Mouse (Mus musculus) CH12.LX (cell line): ENCODE data around the gene Hoxb3. TPM values are rescaled to one million over a fixed set of nuclear protein-coding genes. Genes with fewer than 3 reads are reported as not detected.
A peak's percentile ranks its signal among the peaks of the same experiment; 100 is the strongest.

Experiments
- DNase-seq: peaks from one replicate; pipeline ENCODE4 v3.0.0-alpha.2; 2013; ENCODE audit errors: extremely low read depth
- H3K27ac ChIP-seq: 2 replicates; pipeline ENCODE4 v1.5.1; 2012; ENCODE audit warnings: low read depth, mild to moderate bottlenecking, control low read depth, moderate library complexity; ENCODE audit not compliant: insufficient read depth
- H3K27me3 ChIP-seq: replicated peaks from 2 replicates; pipeline ENCODE3; 2012; ENCODE audit warnings: inconsistent platforms
- H3K36me3 ChIP-seq, 2 experiments: replicated peaks in 1 of 2; 2 replicates each; pipeline versions ENCODE3 to v1.6.1; 2012; ENCODE audit warnings: inconsistent platforms in 1 of 2, low read length in 1 of 2, mild to moderate bottlenecking in 1 of 2, mixed read lengths in 1 of 2, moderate library complexity in 1 of 2; ENCODE audit not compliant: control insufficient read depth in 1 of 2, insufficient read depth in 1 of 2
- H3K4me1 ChIP-seq, 2 experiments: 2 replicates each; pipeline ENCODE4 v1.6.1; 2012; ENCODE audit warnings: inconsistent platforms in 1 of 2, moderate library complexity in 1 of 2; ENCODE audit not compliant: insufficient read depth in 2 of 2, control insufficient read depth in 1 of 2
- H3K4me2 ChIP-seq: 2 replicates; pipeline ENCODE4 v1.6.1; 2012; ENCODE audit warnings: low read depth, mild to moderate bottlenecking, control low read depth; ENCODE audit not compliant: poor library complexity, insufficient read depth, severe bottlenecking
- H3K4me3 ChIP-seq, 3 experiments: fragments of 150-350 bp in 1 of 3; sonication (generic) in 1 of 3; replicated peaks in 1 of 3; 2 replicates each; pipeline versions ENCODE3 to v1.5.1; 2011 to 2012; ENCODE audit warnings: low read depth in 2 of 3, low read length in 2 of 3, mild to moderate bottlenecking in 2 of 3, moderate library complexity in 2 of 3, control low read depth in 1 of 3, improper control_type of control experiment in 1 of 3, inconsistent platforms in 1 of 3, mixed read lengths in 1 of 3; ENCODE audit not compliant: poor library complexity in 1 of 3
- H3K79me2 ChIP-seq: replicated peaks from 2 replicates; pipeline ENCODE4 v1.6.1; 2012; ENCODE audit warnings: mild to moderate bottlenecking, moderate library complexity; ENCODE audit not compliant: control insufficient read depth, poor library complexity, insufficient read depth, severe bottlenecking; ENCODE audit errors: extremely low read depth
- H3K9ac ChIP-seq: 2 replicates; pipeline ENCODE4 v1.6.1; 2012; ENCODE audit warnings: low read depth, mild to moderate bottlenecking, control low read depth, moderate library complexity; ENCODE audit not compliant: insufficient read depth
- H3K9me3 ChIP-seq: replicated peaks from 2 replicates; pipeline ENCODE3; 2012; ENCODE audit warnings: low read length, inconsistent platforms, mixed read lengths
- BHLHE40 ChIP-seq: IDR thresholded peaks from 2 replicates; pipeline ENCODE4 v1.6.1; 2011; ENCODE audit warnings: mild to moderate bottlenecking, low read depth, low read length, improper control_type of control experiment
- CHD1 ChIP-seq: IDR thresholded peaks from 2 replicates; pipeline ENCODE4 v1.6.1; 2012; ENCODE audit warnings: low read depth, low read length, improper control_type of control experiment, inconsistent platforms
- CHD2 ChIP-seq: IDR thresholded peaks from 2 replicates; pipeline ENCODE4 v1.6.1; 2011; ENCODE audit warnings: low read length, improper control_type of control experiment
- CTCF ChIP-seq, 2 experiments: IDR thresholded peaks in 1 of 2; conservative IDR thresholded peaks in 1 of 2; 2 replicates each; pipeline ENCODE4 v1.5.1; 2011 to 2012; ENCODE audit warnings: low read depth in 2 of 2, low read length in 2 of 2, improper control_type of control experiment in 1 of 2, inconsistent platforms in 1 of 2, mild to moderate bottlenecking in 1 of 2, moderate library complexity in 1 of 2
- E2F4 ChIP-seq: IDR thresholded peaks from 2 replicates; pipeline ENCODE4 v1.6.1; 2011; ENCODE audit warnings: low read depth, low read length, improper control_type of control experiment; ENCODE audit not compliant: insufficient replicate concordance
- ELF1 ChIP-seq: IDR thresholded peaks from 2 replicates; pipeline ENCODE4 v1.6.1; 2014; ENCODE audit warnings: low read depth, mild to moderate bottlenecking, inconsistent platforms, low read length, improper control_type of control experiment
- EP300 ChIP-seq: IDR thresholded peaks from 2 replicates; pipeline ENCODE4 v1.6.1; 2011; ENCODE audit warnings: low read length, improper control_type of control experiment
- ETS1 ChIP-seq: conservative IDR thresholded peaks from 2 replicates; pipeline ENCODE4 v1.6.1; 2012; ENCODE audit warnings: low read depth, mild to moderate bottlenecking, inconsistent platforms, low read length, improper control_type of control experiment, moderate library complexity
- GABPA ChIP-seq: IDR thresholded peaks from 2 replicates; pipeline ENCODE4 v1.6.1; 2012; ENCODE audit warnings: low read depth, low read length, improper control_type of control experiment, inconsistent platforms; ENCODE audit not compliant: insufficient replicate concordance
- HCFC1 ChIP-seq: IDR thresholded peaks from 2 replicates; pipeline ENCODE4 v1.6.1; 2012; ENCODE audit warnings: low read depth, mild to moderate bottlenecking, inconsistent platforms, low read length, improper control_type of control experiment
- IRF4 ChIP-seq: IDR thresholded peaks from 2 replicates; pipeline ENCODE4 v1.6.1; 2014; ENCODE audit warnings: low read depth, mild to moderate bottlenecking, inconsistent platforms, low read length, improper control_type of control experiment
- JUN ChIP-seq: IDR thresholded peaks from 2 replicates; pipeline ENCODE4 v1.6.1; 2011; ENCODE audit warnings: low read depth, mild to moderate bottlenecking, low read length, improper control_type of control experiment, moderate library complexity; ENCODE audit not compliant: insufficient read depth
- JUND ChIP-seq: conservative IDR thresholded peaks from 2 replicates; pipeline ENCODE4 v1.6.1; 2011; ENCODE audit warnings: low read depth, low read length, improper control_type of control experiment
- KAT2A ChIP-seq: IDR thresholded peaks from 2 replicates; pipeline ENCODE4 v1.6.1; 2012; ENCODE audit warnings: low read length, improper control_type of control experiment, inconsistent platforms; ENCODE audit not compliant: insufficient replicate concordance
- MAFK ChIP-seq: IDR thresholded peaks from 2 replicates; pipeline ENCODE4 v1.6.1; 2011; ENCODE audit warnings: low read length, improper control_type of control experiment; ENCODE audit not compliant: insufficient replicate concordance
- MAX ChIP-seq: IDR thresholded peaks from 2 replicates; pipeline ENCODE4 v1.6.1; 2011; ENCODE audit warnings: low read length, improper control_type of control experiment
- MAZ ChIP-seq: IDR thresholded peaks from 2 replicates; pipeline ENCODE4 v1.6.1; 2012; ENCODE audit warnings: low read depth, mild to moderate bottlenecking, inconsistent platforms, low read length, improper control_type of control experiment, moderate library complexity
- MEF2A ChIP-seq: IDR thresholded peaks from 2 replicates; pipeline ENCODE4 v1.6.1; 2014; ENCODE audit warnings: low read depth, mild to moderate bottlenecking, inconsistent platforms, low read length, improper control_type of control experiment, borderline replicate concordance
- MXI1 ChIP-seq: IDR thresholded peaks from 2 replicates; pipeline ENCODE4 v1.6.1; 2011; ENCODE audit warnings: mild to moderate bottlenecking, low read depth, low read length, improper control_type of control experiment
- MYC ChIP-seq: IDR thresholded peaks from 2 replicates; pipeline ENCODE4 v1.6.1; 2011; ENCODE audit warnings: low read depth, mild to moderate bottlenecking, improper control_type of control experiment, low read length
- NELFE ChIP-seq: IDR thresholded peaks from 2 replicates; pipeline ENCODE4 v1.6.1; 2011; ENCODE audit warnings: low read depth, low read length, improper control_type of control experiment
- NRF1 ChIP-seq: IDR thresholded peaks from 2 replicates; pipeline ENCODE4 v1.6.1; 2014; ENCODE audit warnings: low read depth, mild to moderate bottlenecking, inconsistent platforms, low read length, improper control_type of control experiment, moderate library complexity
- PAX5 ChIP-seq: IDR thresholded peaks from 2 replicates; pipeline ENCODE4 v1.6.1; 2012; ENCODE audit warnings: low read length, inconsistent platforms, mixed read lengths
- POLR2A ChIP-seq: IDR thresholded peaks from 2 replicates; pipeline ENCODE4 v1.6.1; 2011; ENCODE audit warnings: low read depth, mild to moderate bottlenecking, improper control_type of control experiment, low read length
- POLR2AphosphoS2 ChIP-seq: IDR thresholded peaks from 2 replicates; pipeline ENCODE4 v1.6.1; 2011; ENCODE audit warnings: low read depth, low read length, improper control_type of control experiment
- RAD21 ChIP-seq: IDR thresholded peaks from 2 replicates; pipeline ENCODE4 v1.6.1; 2011; ENCODE audit warnings: low read depth, mild to moderate bottlenecking, low read length, improper control_type of control experiment, moderate library complexity
- RCOR1 ChIP-seq: conservative IDR thresholded peaks from 2 replicates; pipeline ENCODE4 v1.6.1; 2012; ENCODE audit warnings: low read depth, mild to moderate bottlenecking, inconsistent platforms, low read length, improper control_type of control experiment
- SIN3A ChIP-seq: IDR thresholded peaks from 2 replicates; pipeline ENCODE4 v1.6.1; 2012; ENCODE audit warnings: low read length, improper control_type of control experiment, inconsistent platforms
- SMC3 ChIP-seq: IDR thresholded peaks from 2 replicates; pipeline ENCODE4 v1.6.1; 2011; ENCODE audit warnings: low read depth, low read length, improper control_type of control experiment
- TBP ChIP-seq: conservative IDR thresholded peaks from 2 replicates; pipeline ENCODE4 v1.6.1; 2011; ENCODE audit warnings: low read depth, low read length, improper control_type of control experiment
- TCF12 ChIP-seq: IDR thresholded peaks from 2 replicates; pipeline ENCODE4 v1.6.1; 2014; ENCODE audit warnings: low read depth, mild to moderate bottlenecking, inconsistent platforms, low read length, improper control_type of control experiment
- UBTF ChIP-seq: IDR thresholded peaks from 2 replicates; pipeline ENCODE4 v1.6.1; 2012; ENCODE audit warnings: low read depth, mild to moderate bottlenecking, inconsistent platforms, low read length, improper control_type of control experiment, moderate library complexity
- USF1 ChIP-seq: IDR thresholded peaks from 2 replicates; pipeline ENCODE4 v1.6.1; 2014; ENCODE audit warnings: low read depth, mild to moderate bottlenecking, inconsistent platforms, low read length, improper control_type of control experiment
- USF2 ChIP-seq: conservative IDR thresholded peaks from 2 replicates; pipeline ENCODE4 v1.6.1; 2011; ENCODE audit warnings: low read depth, low read length, improper control_type of control experiment
- ZC3H11A ChIP-seq: IDR thresholded peaks from 2 replicates; pipeline ENCODE4 v1.6.1; 2012; ENCODE audit warnings: low read depth, mild to moderate bottlenecking, inconsistent platforms, low read length, improper control_type of control experiment
- ZKSCAN1 ChIP-seq: IDR thresholded peaks from 2 replicates; pipeline ENCODE4 v1.6.1; 2012; ENCODE audit warnings: low read depth, inconsistent platforms, low read length, improper control_type of control experiment, borderline replicate concordance
- ZMIZ1 ChIP-seq: IDR thresholded peaks from 2 replicates; pipeline ENCODE4 v1.6.1; 2012; ENCODE audit warnings: low read depth, mild to moderate bottlenecking, inconsistent platforms, low read length, improper control_type of control experiment
- ZNF384 ChIP-seq: IDR thresholded peaks from 2 replicates; pipeline ENCODE4 v1.6.1; 2012; ENCODE audit warnings: low read depth, low read length, improper control_type of control experiment, inconsistent platforms
- dilution Hi-C: fragments of 300-500 bp; cut with MboI; formaldehyde crosslinking; loops from 2 replicates; pipeline ENCODE4 v1.14.3; 2020; ENCODE audit warnings: low sequenced_read_pairs; ENCODE audit not compliant: extremely low pct_unique_long_range_greater_than_20kb, extremely low pct_ligation_motif_present
- in situ Hi-C: fragments of 300-500 bp; cut with MboI; formaldehyde crosslinking; loops from 3 replicates; pipeline ENCODE4 v1.14.3; 2019; ENCODE audit warnings: low sequenced_read_pairs, low pct_ligation_motif_present, low pct_unique_long_range_greater_than_20kb, mixed read lengths
- polyA plus RNA-seq: library from polyadenylated mRNA; unstranded; fragments of >175 nt; gene quantifications from 2 replicates; pipeline ENCODE4 v1.2.1, GENCODE M21; 2012; ENCODE audit warnings: low read depth; ENCODE audit not compliant: insufficient read length
- total RNA-seq, 2 experiments: library from RNA; depleted of rRNA; stranded (reverse); fragments of 300-350 nt in 1 of 2; fragments of >200 nt in 1 of 2; gene quantifications; 2 replicates each; pipeline ENCODE4 v1.2.3; 2012 to 2014

Hoxb3 gene
- total and polyA plus RNA-seq, 3 experiments, result 0.07 to 0.29 (median 0.21) TPM

GRCm38 (mm10) chr11:96294245-96295091 is 28.7 kb upstream of the Hoxb3 start:
- in situ Hi-C loops (loop anchor here (10.0 kb wide), 1 partner anchor 570 kb away; no protein-coding TSS in a partner anchor), dilution Hi-C loops (no loop called here)
- Histone ChIP-seq H3K9ac (peak overlapping the region; percentile 82), H3K4me1 (peaks cover 2 to 39% of the 10 kb centered on the region in 2 experiments; a peak in 2 of 4 replicates), H3K9me3 (peaks cover 7% of the 10 kb centered on the region), H3K4me2 (peak overlapping the region; percentile 91), H3K36me3 (no peaks in the 10 kb centered on the region), H3K4me3 (peak overlapping the region; percentile 31 to 51 (median 36)), H3K79me2 (no peaks in the 10 kb centered on the region), H3K27me3 (peaks cover 90% of the 10 kb centered on the region), H3K27ac (no peak overlapping the region)
- TF ChIP-seq MAFK (no peak), SMC3 (peak; percentile 70), MXI1 (no peak; the same call in 1 of the 2 replicates), ZKSCAN1 (no peak), ELF1 (0 out of 2 replicates have a peak, but pooled peaks have one; percentile 28), POLR2A (no peak), MAZ (0 out of 2 replicates have a peak, but pooled peaks have one; percentile 15), CHD2 (no peak), HCFC1 (no peak), ZNF384 (no peak), USF1 (no peak), RAD21 (peak; percentile 82), BHLHE40 (0 out of 2 replicates have a peak, but pooled peaks have one; percentile 1), EP300 (no peak), TBP (no peak), ETS1 (no peak), E2F4 (no peak), JUND (no peak), USF2 (no peak), CHD1 (no peak), GABPA (no peak), SIN3A (no peak), UBTF (no peak), ZC3H11A (no peak), NRF1 (no peak), TCF12 (peak; percentile 23; the same call in 1 of the 2 replicates), MYC (peak; percentile 49; the same call in 1 of the 2 replicates), NELFE (no peak), POLR2AphosphoS2 (no peak), ZMIZ1 (no peak), RCOR1 (no peak), KAT2A (no peak), MEF2A (no peak), MAX (no peak), CTCF (conservative IDR thresholded peaks at IDR 0.05 in 1 of 2, IDR thresholded peaks at IDR 0.05 in 1 of 2; ENCODE audit: low read depth in 2 of 2, low read length in 2 of 2) (peak; percentile 79 to 89), PAX5 (no peak), IRF4 (peak; percentile 61; the same call in 1 of the 2 replicates), JUN (no peak)
- peak; percentile 92 for DNase-seq
